Mouse (Mus musculus) midbrain, embryonic 16.5 days (tissue): Measurements from ENCODE around the gene Slc16a1. TPM values are rescaled to one million over a fixed set of nuclear protein-coding genes. Genes with fewer than 3 reads are reported as not detected.
A peak's percentile ranks its signal among the peaks of the same experiment; 100 is the strongest.

Source experiments
- ATAC-seq: fragments of 200-750 bp; cut with Nextera tagmentation; 2 replicates; pipeline ENCODE4 v1.8.0; 2017; ENCODE audit warnings: moderate TSS enrichment
- H3K27ac ChIP-seq: fragments of 300-500 bp; sonication (generic); 2 replicates; pipeline ENCODE4 v1.5.1; 2014; ENCODE audit warnings: mild to moderate bottlenecking, low read length, mixed read lengths
- H3K27me3 ChIP-seq: fragments of 300-500 bp; sonication (generic); 2 replicates; pipeline ENCODE4 v1.6.1; 2014; ENCODE audit warnings: low read depth, low read length, mixed read lengths; ENCODE audit not compliant: control insufficient read depth, insufficient read depth
- H3K36me3 ChIP-seq: fragments of 300-500 bp; sonication (generic); 2 replicates; pipeline ENCODE4 v1.6.1; 2014; ENCODE audit warnings: mild to moderate bottlenecking, low read length, moderate library complexity, mixed read lengths; ENCODE audit not compliant: control insufficient read depth, insufficient read depth
- H3K4me1 ChIP-seq: fragments of 300-500 bp; sonication (generic); 2 replicates; pipeline ENCODE4 v1.6.1; 2014; ENCODE audit warnings: mild to moderate bottlenecking, low read length, mixed read lengths; ENCODE audit not compliant: control insufficient read depth, insufficient read depth
- H3K4me2 ChIP-seq: fragments of 300-500 bp; sonication (generic); 2 replicates; pipeline ENCODE4 v1.6.1; 2014; ENCODE audit warnings: mild to moderate bottlenecking, low read length, mixed read lengths
- H3K4me3 ChIP-seq: fragments of 300-500 bp; sonication (generic); 2 replicates; pipeline ENCODE4 v1.5.1; 2014; ENCODE audit warnings: low read depth, mild to moderate bottlenecking, low read length, moderate library complexity, mixed read lengths
- H3K9ac ChIP-seq: fragments of 300-500 bp; sonication (generic); 2 replicates; pipeline ENCODE4 v1.6.1; 2014; ENCODE audit warnings: low read depth, low read length, mixed read lengths
- H3K9me3 ChIP-seq: fragments of 300-500 bp; sonication (generic); replicated peaks from 2 replicates; pipeline ENCODE4 v1.6.1; 2014; ENCODE audit warnings: mild to moderate bottlenecking, low read length, mixed read lengths; ENCODE audit not compliant: control insufficient read depth, poor library complexity, severe bottlenecking
- WGBS: fragments of 180-500 bp; shearing (Covaris S2); extraction: QIAGEN DNeasy Blood & Tissue Kit; methylation state at CpG from one replicate; pipeline ENCODE4 v1.1.7; 2014; 5-methylcytosine and 5-hydroxymethylcytosine counted together
- polyA plus RNA-seq: library from polyadenylated mRNA; unstranded; fragments of >200 nt; fragmentation: Nextera tagmentation; extraction: Ambion mirVana; gene quantifications from 2 replicates; pipeline ENCODE4 v1.2.1, GENCODE M21; 2015

Slc16a1 gene
- polyA plus RNA-seq, 1 experiment from 2014 or later: 10.2 TPM

DNA sequence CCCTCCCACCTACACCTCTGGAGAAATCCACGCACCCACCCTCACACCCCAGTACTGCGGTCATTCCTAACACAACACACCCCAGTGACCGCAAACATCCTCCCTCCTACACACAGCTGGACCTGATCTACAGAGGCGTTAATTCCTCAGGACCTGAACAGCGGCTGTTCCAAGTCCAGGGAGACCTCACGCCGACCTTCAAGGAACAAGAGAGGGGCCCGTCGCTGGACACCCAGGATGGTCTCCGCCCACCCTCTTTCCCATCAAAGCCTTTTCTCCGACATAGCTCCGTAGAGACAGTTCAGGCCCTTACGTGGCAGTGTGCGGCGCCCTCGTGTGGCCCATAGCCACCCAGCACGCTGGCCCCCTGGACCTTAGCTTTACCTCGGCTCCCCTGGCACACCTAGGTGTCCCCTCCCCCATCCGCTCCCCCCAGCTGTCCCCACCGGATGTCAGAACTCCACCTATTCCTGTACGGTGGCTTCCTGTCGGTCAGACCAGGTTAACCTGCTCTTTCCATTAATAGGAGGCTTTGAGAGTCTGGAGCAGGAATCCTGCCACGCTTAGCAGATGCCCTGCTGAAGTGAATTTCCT lies 36.9 kb downstream of the Slc16a1 start:
- 6% methylated on average over 23 of the region's 23 CpGs for WGBS
- H3K9me3 ChIP-seq: no peaks in the 10 kb centered on the region
- peak; percentile 93 for ATAC-seq
- H3K27ac ChIP-seq: no peak overlapping the region
- H3K36me3 ChIP-seq: no peaks in the 10 kb centered on the region
- peak overlapping the region; percentile 68 for H3K9ac ChIP-seq
- peaks cover 6% of the 10 kb centered on the region for H3K4me1 ChIP-seq
- peak overlapping the region; percentile 39 for H3K4me3 ChIP-seq
- H3K27me3 ChIP-seq: no peaks in the 10 kb centered on the region
- H3K4me2 ChIP-seq: peak overlapping the region; percentile 73

DNA sequence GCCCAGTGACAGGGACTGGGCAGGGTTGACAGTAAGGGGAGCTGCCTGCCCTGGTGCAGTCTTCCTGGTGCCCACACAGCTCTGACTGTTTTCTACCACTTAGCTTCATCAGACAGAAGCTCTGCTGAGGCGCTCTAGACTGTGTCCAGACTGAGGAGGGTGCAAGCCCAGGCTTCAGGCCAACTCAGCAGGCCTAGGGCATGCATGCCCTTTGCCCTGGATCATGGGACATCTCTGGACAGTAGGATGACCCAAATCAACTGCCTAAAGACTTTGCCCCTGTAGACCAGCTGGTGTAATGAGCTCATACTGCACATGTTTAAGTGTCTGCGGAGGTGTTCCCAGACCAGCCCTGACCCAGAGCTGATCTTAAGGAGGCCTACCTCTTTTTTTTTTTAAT lies 39.3 kb downstream of the Slc16a1 start:
- ATAC-seq: no peak
- Histone ChIP-seq H3K4me1 (peaks cover 3% of the 10 kb centered on the region; the same call in 1 of the 2 replicates), H3K9ac (no peak overlapping the region), H3K9me3 (no peaks in the 10 kb centered on the region), H3K4me3 (no peak overlapping the region), H3K36me3 (no peaks in the 10 kb centered on the region), H3K27ac (no peak overlapping the region), H3K4me2 (no peak overlapping the region), H3K27me3 (no peaks in the 10 kb centered on the region)
- WGBS: 94% methylated on average over 2 of the region's 2 CpGs

DNA sequence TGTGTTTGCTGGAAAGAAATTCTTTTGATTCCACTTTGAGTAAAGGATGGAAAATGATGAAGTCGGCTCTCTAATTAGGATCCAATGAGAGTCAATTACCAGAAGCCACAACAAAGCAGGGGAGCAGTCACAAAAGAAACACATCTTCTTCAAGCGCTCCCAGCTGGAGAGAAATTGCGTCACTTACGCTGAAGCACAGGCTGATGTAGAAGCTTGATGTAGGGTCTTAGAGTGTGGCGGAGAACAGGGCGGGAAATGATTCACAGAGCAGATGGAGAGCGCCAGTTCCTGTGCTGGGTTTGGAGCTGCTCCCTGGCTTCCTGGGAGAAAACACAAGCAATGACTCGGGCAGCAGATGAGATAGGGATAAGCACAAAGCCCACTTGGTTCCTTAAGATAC lies 40.4 kb downstream of the Slc16a1 start:
- H3K27me3 ChIP-seq: no peaks in the 10 kb centered on the region
- ATAC-seq: no peak
- H3K4me1 ChIP-seq: peaks cover 3% of the 10 kb centered on the region; the same call in 1 of the 2 replicates
- no peaks in the 10 kb centered on the region for H3K9me3 ChIP-seq
- H3K4me2 ChIP-seq: no peak overlapping the region
- no peaks in the 10 kb centered on the region for H3K36me3 ChIP-seq
- no peak overlapping the region for H3K9ac ChIP-seq
- H3K4me3 ChIP-seq: no peak overlapping the region
- H3K27ac ChIP-seq: no peak overlapping the region
- 82% methylated on average over 8 of the region's 8 CpGs for WGBS

DNA sequence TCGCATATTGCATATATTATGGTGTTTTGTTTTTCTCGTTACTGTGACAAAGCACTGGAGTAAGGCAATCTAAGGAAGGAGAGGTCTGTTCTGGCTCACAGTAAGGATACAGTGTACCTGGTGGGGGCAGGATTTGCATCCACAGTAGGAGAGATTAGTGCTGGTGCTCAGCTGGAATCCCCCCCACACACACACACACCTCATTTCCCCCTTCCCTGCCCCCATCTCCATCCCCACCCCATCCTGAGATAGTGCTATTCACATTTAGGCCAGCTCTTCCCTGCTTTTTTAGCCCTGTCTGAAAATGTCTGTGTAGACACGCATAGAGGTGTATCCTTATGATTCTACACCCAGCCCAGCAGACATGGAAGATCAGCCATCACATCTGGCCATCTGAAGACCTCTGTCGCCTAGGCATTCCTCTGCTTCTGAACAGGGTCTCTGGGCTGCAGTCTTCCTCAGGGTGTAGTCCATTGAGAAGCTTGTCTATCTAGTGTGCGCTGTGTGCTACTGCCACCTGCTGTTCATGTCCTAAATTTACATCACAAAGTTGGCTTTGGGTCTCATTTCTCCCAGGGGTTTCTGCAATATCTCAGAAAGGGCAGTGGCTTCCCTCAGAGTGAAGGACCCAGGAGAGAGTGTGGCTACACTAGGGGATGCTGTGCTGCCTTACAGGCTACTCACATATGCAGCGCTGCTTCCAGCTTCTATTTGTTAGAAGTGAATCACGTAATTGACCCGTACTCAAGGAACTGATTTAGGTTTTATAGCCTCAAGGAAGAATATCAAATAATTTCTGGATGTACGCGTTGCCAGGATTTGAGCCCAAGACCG lies 44.4 kb downstream of the Slc16a1 start:
- Histone ChIP-seq H3K4me2 (no peak overlapping the region), H3K27me3 (no peaks in the 10 kb centered on the region), H3K9ac (no peak overlapping the region), H3K36me3 (no peaks in the 10 kb centered on the region), H3K4me1 (no peaks in the 10 kb centered on the region), H3K4me3 (no peak overlapping the region), H3K27ac (no peak overlapping the region), H3K9me3 (no peaks in the 10 kb centered on the region)
- 59% methylated on average over 11 of the region's 11 CpGs for WGBS
- peak; percentile 73 for ATAC-seq

DNA sequence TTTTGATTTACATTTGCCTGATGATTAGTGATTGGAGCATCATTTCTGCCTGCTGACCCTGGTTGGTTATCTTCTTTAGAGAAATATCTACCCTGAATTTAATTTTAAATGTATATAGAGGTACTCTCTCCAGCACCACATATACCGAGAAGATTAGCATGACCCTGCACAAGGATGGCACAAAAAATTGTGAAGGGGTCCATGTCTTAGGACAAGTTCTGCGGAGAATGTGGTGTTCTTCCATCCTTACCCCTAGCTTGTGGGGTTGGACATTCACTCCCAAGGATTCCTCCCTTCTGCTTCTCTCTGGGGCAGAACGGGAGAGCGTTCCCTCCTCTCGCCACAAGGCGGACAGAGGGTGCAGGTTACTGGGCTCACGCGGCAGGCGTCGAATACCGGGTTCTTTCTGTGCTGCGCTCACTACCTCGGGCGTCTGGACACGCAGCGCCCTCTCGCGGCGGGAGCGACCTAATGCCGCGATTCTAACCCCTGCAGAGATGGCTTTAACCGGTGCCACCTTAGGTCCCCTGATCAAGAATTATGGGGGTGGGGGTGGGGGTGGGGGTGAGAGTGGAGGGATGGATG lies 62.4 kb downstream of the Slc16a1 start:
- Histone ChIP-seq H3K4me3 (no peak overlapping the region), H3K4me2 (0 out of 2 replicates have a peak overlapping the region, but pooled peaks have one; percentile 21)
- WGBS: 4% methylated on average over 23 of the region's 23 CpGs

DNA sequence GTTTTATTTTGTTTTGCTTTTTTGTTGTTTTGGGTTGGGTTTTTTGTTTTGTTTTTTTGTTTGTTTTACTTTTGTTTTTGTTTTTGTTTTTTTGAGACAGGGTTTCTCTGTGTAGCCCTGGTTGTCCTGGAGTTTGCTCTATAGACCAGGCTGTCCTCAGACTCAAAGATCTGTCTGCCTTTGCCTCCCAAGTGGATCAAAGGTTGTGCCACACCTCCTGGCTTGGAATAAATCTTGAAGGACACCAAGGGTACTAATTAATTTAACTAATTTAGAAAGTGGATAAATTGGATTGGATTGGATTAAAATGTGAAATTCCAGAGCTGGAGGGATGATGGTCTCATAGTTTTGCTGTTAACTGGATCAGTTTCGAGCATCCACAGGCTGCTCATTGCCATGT lies 63.3 kb downstream of the Slc16a1 start:
- Histone ChIP-seq H3K4me2 (no peak overlapping the region), H3K27ac (no peak overlapping the region), H3K27me3 (peaks cover 1% of the 10 kb centered on the region; the same call in 1 of the 2 replicates), H3K9ac (no peak overlapping the region), H3K36me3 (no peaks in the 10 kb centered on the region), H3K4me3 (no peak overlapping the region), H3K4me1 (no peaks in the 10 kb centered on the region), H3K9me3 (no peaks in the 10 kb centered on the region)
- ATAC-seq: no peak
- 97% methylated on average over 1 of the region's 1 CpGs for whole genome bisulfite sequencing

More for the DNA sequence above, 62.4 kb downstream of the Slc16a1 start:
- Histone ChIP-seq H3K9me3 (no peaks in the 10 kb centered on the region; the same call in 1 of the 2 replicates), H3K36me3 (no peaks in the 10 kb centered on the region), H3K9ac (no peak overlapping the region), H3K27me3 (peaks cover 3% of the 10 kb centered on the region; the same call in 1 of the 2 replicates), H3K27ac (no peak overlapping the region), H3K4me1 (no peaks in the 10 kb centered on the region)
- ATAC-seq: peak; percentile 60

DNA sequence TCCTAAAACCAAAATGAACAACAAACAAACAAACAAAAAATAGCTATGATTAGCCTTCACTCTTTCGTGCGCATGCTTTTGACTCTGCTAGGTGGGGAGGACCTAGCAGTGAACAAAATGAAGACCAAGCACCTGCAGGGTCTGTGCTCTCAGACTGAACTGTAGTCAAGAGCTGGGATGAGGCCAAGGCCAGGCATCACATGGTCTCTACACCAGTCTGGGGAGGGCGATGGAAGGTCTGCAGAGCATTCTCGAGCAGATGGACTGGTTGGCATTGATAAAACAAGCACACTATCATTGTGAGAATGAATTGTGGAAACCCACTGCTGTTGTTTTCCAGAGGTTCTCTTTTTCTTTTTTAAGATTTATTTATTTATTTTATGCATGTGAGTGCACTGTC lies 65.5 kb downstream of the Slc16a1 start:
- no peaks in the 10 kb centered on the region for H3K9me3 ChIP-seq
- 95% methylated on average over 4 of the region's 4 CpGs for WGBS

DNA sequence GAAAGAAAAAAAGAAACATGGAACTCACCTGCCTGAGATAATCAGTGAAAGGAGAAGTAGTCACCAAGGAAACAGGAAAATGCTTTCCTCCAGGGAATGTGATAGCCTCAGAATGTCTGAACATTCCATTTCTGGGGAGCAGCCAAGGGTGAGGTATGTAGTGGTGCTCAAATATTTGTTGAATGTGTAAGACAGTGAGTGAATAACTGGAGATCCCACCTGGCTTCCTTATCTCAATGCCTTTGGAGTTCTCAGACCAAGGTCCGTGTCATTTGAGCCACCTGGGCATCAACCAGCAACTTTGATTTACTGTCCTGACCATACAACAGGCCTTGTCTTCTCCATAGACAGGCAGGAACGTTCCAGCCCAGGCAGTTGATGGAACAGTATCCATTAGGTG lies 68.0 kb downstream of the Slc16a1 start:
- no peaks in the 10 kb centered on the region for H3K4me1 ChIP-seq
- H3K4me2 ChIP-seq: no peak overlapping the region
- no peaks in the 10 kb centered on the region for H3K27me3 ChIP-seq
- 85% methylated on average over 2 of the region's 2 CpGs for WGBS
- no peak overlapping the region for H3K9ac ChIP-seq
- H3K36me3 ChIP-seq: no peaks in the 10 kb centered on the region
- H3K9me3 ChIP-seq: no peaks in the 10 kb centered on the region
- H3K4me3 ChIP-seq: no peak overlapping the region
- ATAC-seq: no peak
- no peak overlapping the region for H3K27ac ChIP-seq

More for the DNA sequence above, 65.5 kb downstream of the Slc16a1 start:
- ATAC-seq: no peak
- Histone ChIP-seq H3K27me3 (no peaks in the 10 kb centered on the region), H3K27ac (no peak overlapping the region), H3K4me2 (no peak overlapping the region), H3K4me3 (no peak overlapping the region), H3K36me3 (no peaks in the 10 kb centered on the region), H3K4me1 (no peaks in the 10 kb centered on the region), H3K9ac (no peak overlapping the region)
